Mouse (Mus musculus) lung, postnatal 0 days (tissue): ENCODE results near the gene Trak2.

Source experiments
- CTCF ChIP-seq: IDR thresholded peaks from 2 replicates; pipeline ENCODE4 v1.5.1; 2016; ENCODE audit warnings: antibody characterized with exemption, mild to moderate bottlenecking
- EP300 ChIP-seq: IDR thresholded peaks from 2 replicates; pipeline ENCODE4 v1.6.1; 2016; ENCODE audit warnings: antibody characterized with exemption, mild to moderate bottlenecking, control low read depth

- TF ChIP-seq EP300 (no peak), CTCF (no peak)
Observed at GRCm38 (mm10) chr1:58936746-58937605, 36.3 kb downstream of the Trak2 start.
